Mouse (Mus musculus): ENCODE data around the gene Kif23. TPM values are rescaled to one million over a fixed set of nuclear protein-coding genes. Genes with fewer than 3 reads are reported as not detected.

Kif23 gene
- polyA plus RNA-seq, 1 experiment = 38.3 TPM

DNA sequence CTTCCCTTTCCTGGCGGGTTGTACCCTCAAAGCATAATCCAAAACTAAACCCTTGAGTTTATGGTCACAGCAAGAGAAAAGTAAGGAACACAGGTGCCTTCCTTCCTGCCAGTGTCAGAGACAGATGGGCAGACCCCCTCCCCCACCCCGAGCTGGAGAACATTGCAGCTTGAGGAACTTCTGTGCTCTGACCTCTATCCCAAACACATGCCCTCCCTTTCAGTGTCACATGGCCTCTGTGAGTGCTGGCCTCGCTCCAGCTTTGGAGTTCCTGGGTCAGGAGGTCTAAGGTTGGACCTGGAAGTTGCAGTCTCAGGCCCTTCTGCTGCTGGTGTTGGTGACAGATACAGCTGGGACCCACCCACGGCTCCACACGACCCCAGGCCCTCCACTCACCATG is 14.2 kb upstream of the Kif23 start:
- no peak for TF ChIP-seq GATA1 (IDR thresholded peaks at IDR 0.05; ENCODE audit: low read length)

DNA sequence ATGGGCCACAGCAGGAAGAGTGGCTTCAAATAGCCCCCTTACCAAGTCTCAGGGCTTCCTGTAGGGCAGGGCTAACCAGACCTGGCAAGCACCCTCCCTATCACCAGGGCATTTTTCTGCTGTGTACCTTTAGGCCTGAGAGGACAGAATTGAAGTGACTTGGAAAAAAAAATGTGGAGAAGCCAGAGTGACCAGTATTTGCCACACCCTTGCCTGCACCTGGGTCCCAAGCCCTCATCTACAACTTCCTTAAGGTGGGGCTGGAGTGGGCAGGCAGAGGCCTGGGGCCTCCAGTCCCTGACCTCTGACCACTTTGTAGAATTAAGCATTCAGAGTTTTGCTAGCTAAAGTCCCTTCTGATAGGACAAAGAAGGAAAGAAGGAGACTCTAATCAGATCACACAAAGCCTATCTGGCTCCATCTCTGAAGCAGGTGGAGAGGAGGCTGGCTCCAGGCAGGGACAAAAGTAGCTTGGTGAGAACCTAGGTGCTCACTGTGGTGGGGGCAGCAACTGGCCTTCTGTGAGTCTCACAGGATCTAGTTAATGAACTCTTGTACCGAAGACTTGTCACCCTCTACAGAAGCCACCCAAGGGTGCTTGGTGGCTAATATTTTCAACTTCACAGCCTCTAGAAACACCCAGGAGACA is 13.5 kb upstream of the Kif23 start:
- no peak for TF ChIP-seq GATA1 (IDR thresholded peaks at IDR 0.05; ENCODE audit: low read length)

DNA sequence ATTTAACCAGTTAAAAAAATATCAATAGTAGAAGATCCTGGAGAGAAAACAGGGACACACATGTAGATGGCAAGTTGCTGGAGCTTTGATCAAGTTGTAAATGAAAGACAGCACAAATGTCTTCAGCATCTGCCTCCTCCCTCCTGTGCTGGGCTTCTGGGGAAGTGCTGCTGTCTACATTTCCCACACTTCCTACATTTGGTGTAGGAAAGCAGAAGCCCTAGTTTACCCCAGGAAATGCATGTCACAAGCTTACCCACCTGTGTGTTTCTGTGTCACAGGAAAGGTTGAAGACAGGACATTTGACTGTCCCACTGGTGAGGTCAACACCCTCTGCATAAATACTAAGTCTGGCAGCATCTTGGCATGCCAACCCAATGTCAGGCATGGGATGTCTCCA is 8.1 kb upstream of the Kif23 start:
- TF ChIP-seq GATA1 (IDR thresholded peaks at IDR 0.05; ENCODE audit: low read length) = no peak

DNA sequence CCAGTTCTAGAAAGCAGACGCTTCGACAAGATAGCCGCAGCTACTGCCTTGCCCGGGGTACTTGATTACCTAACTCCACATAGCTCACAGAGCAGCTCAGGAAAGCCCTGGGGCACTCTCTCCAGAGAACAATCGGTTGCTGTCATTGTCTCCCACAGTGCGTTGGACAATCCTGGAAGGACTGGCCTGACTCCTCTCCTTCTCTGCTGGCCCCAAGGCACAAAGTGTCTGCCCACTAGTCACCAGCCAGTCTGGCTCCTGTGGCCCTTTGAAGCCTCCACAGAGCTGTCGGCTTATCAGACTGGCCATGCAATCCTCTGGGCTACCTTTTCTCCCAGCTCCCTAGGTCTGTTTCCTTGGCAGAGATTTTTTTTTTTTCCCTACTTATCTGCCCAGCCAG is 5.7 kb upstream of the Kif23 start:
- TF ChIP-seq GATA1 (IDR thresholded peaks at IDR 0.05; ENCODE audit: low read length) = no peak

DNA sequence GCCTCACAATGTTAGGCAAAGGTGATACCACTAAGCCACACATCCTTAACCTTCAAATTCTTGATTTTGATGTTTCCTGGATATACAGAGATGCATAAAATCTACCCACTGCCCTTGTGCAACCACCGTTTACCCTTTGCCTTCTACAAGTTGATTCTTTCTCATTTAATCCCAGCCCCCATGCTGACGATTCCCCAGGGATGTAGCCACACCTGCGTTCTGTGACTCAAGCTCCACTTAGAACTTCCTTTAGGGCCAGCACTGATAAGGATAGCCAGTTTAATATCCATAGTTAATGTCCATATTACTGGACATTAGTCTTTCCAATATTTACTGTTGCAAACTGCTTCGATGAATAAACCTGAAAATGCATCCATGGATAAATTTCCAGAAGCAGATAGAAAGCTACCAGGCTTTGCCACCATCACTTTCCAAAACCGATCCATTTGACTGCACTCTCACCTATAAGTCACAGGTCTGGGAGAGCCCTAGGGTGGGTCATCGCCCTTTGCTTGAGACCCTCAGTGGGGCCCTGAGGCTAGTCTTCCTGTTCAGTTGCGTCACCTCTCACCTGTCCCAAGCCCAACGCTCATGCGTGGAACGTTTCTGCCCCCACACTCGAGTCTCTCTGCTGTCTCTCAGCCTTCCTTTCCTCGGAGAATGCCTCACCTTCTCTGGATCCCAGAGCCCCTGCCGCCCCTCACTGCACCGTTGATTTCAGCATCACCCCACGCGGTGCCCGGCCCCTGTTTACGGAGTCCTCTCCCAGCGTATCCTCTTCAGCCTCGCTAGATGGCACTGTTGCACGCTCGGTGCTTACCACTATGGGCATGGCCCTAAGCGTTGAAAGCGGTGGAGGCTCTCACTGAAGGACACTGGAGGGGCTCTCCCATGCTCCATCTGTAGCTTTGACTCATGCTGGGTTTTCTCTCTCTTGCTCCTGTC is 1.1 kb upstream of the Kif23 start:
- no peak for TF ChIP-seq GATA1 (IDR thresholded peaks at IDR 0.05; ENCODE audit: low read length)

DNA sequence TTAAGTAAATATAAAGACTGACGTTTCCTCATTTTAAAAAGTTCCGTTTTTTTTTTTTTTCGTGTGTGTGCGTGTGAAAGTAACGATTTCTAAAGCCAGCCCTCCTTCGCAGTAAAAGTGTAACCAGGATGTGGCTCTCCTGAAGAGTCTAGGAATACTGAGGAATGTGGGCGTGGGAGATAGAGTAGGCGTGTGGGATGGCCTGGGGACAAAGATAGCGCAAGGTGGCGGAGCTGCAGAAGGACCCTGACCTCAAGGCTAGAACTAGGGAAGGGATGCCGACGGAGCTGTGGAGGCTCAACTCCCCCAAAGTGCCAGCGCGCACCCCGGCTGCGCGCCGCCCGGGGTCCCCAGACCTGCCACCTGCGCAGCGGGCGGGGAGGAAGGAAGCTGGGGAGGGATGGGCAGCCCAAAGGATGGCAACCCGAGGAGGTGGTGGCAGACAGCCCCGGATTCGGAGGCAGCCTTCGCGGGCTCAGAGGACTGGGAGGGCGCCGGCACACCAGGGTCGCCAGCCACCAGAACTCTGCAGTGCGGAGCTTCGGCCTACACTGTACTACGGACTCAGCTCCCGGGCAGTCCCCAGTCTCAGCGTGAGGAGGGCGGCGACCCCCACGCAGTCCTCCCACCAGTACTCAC is 482 bp downstream of the Kif23 start:
- no peak for TF ChIP-seq GATA1 (IDR thresholded peaks at IDR 0.05; ENCODE audit: low read length)

DNA sequence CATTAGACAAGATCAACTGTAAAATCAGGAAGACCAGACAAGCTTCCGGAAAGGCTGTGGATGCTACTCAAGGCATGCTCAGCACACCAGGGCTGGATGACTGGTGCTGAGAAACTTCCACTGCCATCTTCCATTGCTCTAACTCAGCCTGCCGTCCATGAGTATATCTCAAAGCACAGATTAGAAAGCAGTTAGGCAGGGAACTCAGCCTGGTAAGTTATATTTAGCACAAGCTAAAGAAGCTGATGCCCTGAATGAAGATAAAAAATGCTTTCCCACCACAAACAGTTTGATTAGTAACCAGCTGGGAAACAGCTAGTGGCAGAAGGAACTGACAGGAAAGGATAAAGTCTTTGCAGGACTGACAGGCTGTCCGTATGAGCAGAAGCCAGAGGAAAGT is 5.5 kb downstream of the Kif23 start:
- TF ChIP-seq GATA1 (IDR thresholded peaks at IDR 0.05; ENCODE audit: low read length) = peak; percentile 27

DNA sequence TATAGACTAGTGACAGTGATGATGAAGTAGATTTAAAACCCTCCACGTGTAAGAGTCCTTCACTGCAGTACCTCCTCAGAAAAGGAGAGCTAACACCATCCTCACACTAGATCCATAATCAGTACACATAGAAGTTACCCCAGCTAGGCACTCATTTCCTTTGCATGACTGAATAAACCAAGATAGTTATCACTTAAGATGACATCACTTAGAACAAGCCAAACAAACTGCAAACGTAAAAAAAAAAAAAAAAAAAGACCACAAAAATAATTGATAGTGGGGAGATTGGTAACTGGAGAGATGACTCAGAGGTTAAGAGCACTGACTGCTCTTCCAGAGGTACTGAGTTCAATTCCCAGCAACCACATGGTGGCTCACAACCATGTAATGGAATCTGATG is 13.2 kb downstream of the Kif23 start:
- TF ChIP-seq GATA1 (IDR thresholded peaks at IDR 0.05; ENCODE audit: low read length) = no peak

DNA sequence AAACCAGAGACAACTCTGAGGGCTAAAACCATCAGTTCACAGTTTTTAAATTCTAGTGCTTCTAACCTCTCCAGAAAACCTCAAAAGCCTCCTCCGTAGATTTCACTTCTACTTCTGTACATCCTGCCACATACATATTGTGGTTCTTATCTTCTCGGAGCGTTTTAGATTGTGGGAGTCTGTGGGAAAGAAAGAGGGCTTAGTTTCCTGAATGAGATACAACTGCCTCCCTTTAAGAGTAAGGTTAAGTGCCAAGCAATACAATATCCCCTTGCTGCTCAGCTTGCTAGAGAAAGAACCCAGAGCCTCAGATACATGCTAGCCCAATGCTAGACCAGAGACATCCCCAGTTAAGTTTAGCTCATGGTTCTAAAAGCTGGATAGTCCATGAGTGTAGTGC is 14.6 kb downstream of the Kif23 start:
- no peak for TF ChIP-seq GATA1 (IDR thresholded peaks at IDR 0.05; ENCODE audit: low read length)

DNA sequence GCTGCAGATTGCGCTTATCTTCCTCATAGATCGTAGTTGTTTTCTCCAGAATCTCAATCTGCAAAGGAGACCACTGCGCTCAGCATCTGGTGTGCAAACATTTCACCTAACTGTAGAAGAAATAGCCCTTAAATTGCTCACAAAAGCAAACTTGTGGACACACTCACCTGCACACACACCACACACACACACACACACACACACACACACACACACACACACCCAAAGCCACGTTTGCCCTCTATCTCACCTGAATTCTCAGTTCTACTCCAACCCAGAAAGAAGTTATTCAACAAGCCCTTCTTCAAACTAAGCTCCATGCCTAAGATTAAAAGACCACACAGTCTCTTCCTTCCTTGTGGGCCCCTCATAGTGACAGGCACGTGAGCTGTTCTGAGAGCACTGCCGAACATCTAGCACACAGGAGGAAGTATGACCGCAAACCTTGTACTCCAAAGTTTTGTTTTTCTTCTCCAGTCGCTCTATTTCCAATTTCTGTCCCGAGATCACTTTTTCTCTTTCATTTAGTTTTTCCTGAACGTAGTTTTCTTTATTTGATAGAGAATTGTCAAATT is 21.4 kb downstream of the Kif23 start:
- no peak for TF ChIP-seq GATA1 (IDR thresholded peaks at IDR 0.05; ENCODE audit: low read length)

DNA sequence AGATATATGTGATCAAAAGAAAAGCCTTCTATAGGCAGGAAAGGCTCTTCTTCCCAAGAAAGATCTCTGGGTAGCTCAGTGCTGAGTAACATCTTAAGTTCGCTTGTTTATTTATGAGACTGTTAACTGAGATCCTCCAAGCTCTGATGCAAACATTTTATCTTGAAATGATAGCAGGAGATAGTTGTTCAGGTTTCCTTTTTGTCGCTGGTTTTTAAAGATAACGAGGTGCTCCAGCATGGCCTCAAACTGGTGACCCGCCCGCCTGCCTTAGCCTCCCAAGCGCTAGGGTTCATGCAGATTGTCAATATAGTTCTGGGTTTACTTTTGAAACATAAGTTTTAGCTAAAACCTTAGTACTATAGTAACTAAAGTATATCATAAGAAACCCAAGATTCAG is 26.2 kb downstream of the Kif23 start:
- TF ChIP-seq GATA1 (IDR thresholded peaks at IDR 0.05; ENCODE audit: low read length) = peak; percentile 83

DNA sequence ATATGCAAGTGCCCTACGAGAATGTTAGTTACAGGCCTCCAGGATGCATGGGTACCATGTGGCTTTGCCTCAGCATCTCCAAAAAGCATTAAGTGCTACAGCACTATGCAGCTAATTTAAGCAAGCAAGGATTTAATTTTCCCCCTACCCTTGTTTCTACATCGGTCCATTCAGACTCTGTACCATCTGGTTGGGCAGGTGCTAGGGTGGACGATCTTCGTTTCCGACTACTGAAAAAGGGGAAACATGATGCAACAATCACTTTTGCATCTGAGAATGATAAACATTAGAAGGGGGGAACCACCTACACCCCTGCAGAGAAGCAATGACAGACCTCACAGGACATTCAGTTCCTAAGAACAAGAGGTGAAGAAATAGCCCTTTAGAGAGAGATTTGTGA is 27.1 kb downstream of the Kif23 start:
- TF ChIP-seq GATA1 (IDR thresholded peaks at IDR 0.05; ENCODE audit: low read length) = no peak

DNA sequence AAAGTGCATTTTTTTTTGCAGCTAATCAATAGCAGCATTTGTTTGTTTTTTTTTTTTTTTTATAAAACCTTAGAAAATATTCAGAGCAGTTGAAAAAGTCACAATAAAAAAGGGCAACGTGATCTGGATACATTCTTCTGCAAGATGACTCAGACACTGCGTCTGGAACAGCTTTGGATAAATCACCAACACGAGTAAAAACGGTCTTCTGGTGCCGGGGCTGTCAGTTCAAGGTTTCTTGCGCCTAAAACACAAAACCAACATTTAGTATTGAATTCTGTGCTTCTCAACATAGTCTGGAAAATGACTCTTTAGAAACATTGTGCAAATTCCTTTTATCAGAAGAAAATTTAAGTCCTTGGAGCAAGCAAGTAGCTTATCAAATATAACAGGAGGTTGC is 29.1 kb downstream of the Kif23 start:
- TF ChIP-seq GATA1 (IDR thresholded peaks at IDR 0.05; ENCODE audit: low read length) = no peak

DNA sequence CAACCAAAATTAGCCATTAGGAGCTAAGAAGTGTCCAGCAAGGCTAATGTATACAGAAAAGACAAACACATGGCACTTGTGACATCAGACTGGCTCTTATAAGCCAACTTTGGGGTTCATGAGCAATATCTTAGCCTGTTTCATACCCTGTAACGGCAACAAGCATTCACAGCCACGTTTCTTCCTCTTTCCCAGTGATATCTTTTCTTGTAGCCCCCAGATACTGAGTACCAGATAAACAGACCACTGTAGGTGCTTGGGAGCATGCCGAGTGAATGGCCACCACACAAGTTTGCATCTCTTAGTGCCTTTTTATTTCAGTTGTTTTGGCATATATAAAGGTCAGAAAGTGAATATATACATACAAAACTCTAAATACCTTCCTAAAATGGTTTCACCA is 29.6 kb downstream of the Kif23 start:
- no peak for TF ChIP-seq GATA1 (IDR thresholded peaks at IDR 0.05; ENCODE audit: low read length)

DNA sequence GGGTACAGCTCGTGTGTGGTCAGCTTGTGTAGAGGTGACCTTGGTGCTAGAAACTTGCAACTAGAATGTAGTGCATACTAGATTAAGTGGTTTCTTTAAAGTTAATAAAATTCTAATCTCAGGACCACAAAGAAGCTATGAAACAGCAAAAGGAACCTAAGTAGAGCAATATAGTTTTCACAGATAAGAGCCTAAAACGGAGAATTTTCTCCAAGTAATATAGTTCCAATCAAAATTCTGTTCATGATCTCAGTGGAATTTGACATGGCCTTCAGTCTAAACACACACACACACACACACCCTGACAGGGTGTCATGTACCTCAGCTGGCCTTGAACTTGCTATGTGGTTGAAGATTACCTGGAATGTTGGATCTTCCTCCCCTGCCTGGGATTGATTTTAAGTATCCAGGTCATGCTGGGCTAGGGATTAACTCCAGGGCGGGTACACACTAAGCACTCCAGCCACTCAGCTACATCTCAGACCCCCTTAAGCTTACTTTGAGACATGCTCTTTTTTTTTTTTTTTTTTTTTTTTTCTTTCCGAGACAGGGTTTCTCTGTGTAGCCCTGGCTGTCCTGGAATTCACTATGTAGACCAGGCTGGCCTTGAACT is 31.1 kb downstream of the Kif23 start:
- TF ChIP-seq GATA1 (IDR thresholded peaks at IDR 0.05; ENCODE audit: low read length) = no peak

DNA sequence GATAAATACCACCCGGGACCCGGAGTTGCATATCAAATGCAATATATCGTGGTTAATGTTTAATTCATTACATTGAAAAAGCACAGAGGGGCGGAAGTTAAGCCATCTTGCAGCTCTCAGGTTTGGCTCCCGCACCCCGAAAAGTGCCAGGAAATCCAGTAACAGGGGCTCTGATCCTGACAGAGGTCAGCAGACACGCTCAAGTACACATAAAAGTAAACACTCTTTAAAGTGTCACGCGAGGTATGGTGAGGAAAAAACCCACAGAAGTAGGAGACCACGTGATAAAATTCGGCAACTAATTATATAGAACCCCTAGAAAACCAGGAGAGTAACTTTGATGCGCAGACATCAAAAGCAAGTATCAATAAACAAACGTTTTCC is 31.7 kb downstream of the Kif23 start:
- no peak for TF ChIP-seq GATA1 (IDR thresholded peaks at IDR 0.05; ENCODE audit: low read length)

Measured in G1E-ER4 (cell line).